Mouse (Mus musculus): ENCODE measurements at regions not wholly inside any gene's neighbourhood (a gene's known extent, or its start where the extent isn't known, plus 50 kb on each side); places are given as distances from the start of the nearest gene placed in this dataset.
A peak's percentile ranks its signal among the peaks of the same experiment; 100 is the strongest.

- no peak for DNase-seq (ENCODE audit: extremely low spot score in 1 of 2, low spot score in 2 of 2)
- intact Hi-C loops (cut with DNase I): no loop called here
Observed at GRCm38 (mm10) chr16:30720791-30721190, 121.3 kb downstream of the Fam43a start.

- intact Hi-C loops (cut with DNase I): no loop called here
- no peak for DNase-seq (ENCODE audit: extremely low spot score in 1 of 2, low spot score in 2 of 2)
Observed at GRCm38 (mm10) chr16:30721223-30721622, 121.7 kb downstream of the Fam43a start.

DNA sequence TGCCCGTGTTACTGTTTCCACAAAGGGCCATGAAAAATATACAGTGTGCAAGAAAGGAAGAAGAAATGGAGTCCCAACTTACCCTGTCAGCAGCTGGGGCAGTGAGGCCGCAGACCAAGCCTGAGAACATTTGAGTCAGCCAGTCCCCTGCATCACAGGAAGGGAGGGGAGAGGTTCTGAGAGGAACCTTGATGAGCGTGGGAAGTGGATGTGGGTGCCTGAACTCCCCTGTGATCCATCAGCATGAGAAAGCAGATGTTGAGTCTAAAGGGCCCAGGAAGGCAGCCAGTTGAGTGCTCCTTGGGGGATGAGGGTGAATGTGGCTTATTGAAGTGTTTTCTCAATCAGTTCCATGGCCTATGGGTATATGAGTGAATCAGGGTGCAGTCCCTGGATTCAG is 122.8 kb downstream of the Fam43a start:
- intact Hi-C loops (cut with DNase I): no loop called here
- no peak for DNase-seq (ENCODE audit: extremely low spot score in 1 of 2, low spot score in 2 of 2)

DNA sequence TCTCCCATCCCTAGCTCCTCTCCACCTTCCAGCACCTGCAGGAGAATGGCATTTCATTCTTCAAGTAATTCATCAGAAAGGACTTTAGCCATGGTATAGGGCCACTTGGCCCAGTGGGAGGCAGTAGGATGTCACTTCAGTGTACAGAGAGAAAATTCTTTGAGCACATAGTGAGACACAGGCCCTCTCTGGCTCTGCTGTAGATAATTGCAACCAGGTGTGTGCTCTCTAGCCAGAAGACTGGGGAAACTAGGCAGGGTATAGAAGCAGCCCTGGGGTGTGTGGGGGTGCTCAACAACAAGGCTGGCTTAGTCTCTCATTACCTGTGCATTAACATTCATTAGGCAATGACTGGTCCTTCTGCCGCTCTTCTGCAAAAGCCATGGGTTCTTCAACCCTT is 125.1 kb downstream of the Fam43a start:
- intact Hi-C loops (cut with DNase I): no loop called here
- no peak for DNase-seq (ENCODE audit: extremely low spot score in 1 of 2, low spot score in 2 of 2)

- DNase-seq (ENCODE audit: extremely low spot score in 1 of 2, low spot score in 2 of 2): no peak
- intact Hi-C loops (cut with DNase I): no loop called here
Observed at GRCm38 (mm10) chr16:30732770-30733415, 133.4 kb downstream of the Fam43a start.

GRCm38 (mm10) chr16:30733478-30733877 is 134.0 kb downstream of the Fam43a start:
- intact Hi-C loops (cut with DNase I): no loop called here
- DNase-seq (ENCODE audit: extremely low spot score in 1 of 2, low spot score in 2 of 2): no peak

- DNase-seq (ENCODE audit: extremely low spot score in 1 of 2, low spot score in 2 of 2): no peak
- intact Hi-C loops (cut with DNase I): no loop called here
Observed at GRCm38 (mm10) chr16:30735360-30735759, 135.8 kb downstream of the Fam43a start.

DNA sequence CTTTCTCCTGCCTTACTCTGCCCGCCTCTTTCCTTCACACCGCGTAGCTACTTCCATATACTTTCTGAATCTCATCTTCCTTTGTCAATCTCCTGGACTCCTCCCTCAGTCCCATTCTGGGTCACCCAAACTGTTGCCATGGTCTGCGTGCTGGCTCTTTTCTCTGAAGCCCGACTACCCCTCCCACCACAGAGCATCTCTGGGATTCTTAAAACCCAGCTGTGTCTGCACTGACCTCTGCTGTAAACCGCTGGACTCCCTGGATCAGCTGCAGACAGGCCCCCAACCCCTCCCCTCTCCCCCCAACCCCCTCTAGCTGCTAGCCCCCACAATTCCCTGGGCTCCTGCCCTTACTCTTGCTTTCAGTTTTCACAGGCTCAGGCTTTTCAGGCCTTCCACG is 136.4 kb downstream of the Fam43a start:
- intact Hi-C loops (cut with DNase I): no loop called here
- DNase-seq (ENCODE audit: extremely low spot score in 1 of 2, low spot score in 2 of 2): no peak

GRCm38 (mm10) chr16:30736662-30737326 is 137.3 kb downstream of the Fam43a start:
- intact Hi-C loops (cut with DNase I): no loop called here
- peak in 1 of 2 experiments; percentile 10 for DNase-seq (ENCODE audit: extremely low spot score in 1 of 2, low spot score in 2 of 2)

GRCm38 (mm10) chr16:30737524-30737923 is 138.0 kb downstream of the Fam43a start:
- no peak for DNase-seq (ENCODE audit: extremely low spot score in 1 of 2, low spot score in 2 of 2)
- intact Hi-C loops (cut with DNase I): no loop called here

DNA sequence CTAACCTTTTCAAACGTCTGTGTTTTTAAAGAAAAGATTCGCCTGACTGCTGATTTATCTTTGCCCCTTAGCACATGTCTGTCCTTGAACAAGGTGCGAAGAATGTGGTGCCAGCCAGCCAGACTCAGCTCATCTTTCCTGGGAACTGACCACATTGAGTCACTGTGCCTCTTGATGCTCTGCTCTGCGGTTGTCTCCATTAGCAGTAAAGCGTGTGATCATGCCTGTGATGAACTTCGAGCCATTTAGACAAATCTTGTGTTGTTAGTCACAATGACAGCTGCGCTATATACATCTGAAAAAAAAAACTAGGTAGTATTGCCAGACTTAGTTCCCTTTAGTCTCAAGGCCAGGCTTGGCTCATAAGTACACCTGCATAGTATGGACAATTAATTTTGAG is 140.1 kb downstream of the Fam43a start:
- intact Hi-C loops (cut with DNase I): no loop called here
- no peak for DNase-seq (ENCODE audit: extremely low spot score in 1 of 2, low spot score in 2 of 2)

DNA sequence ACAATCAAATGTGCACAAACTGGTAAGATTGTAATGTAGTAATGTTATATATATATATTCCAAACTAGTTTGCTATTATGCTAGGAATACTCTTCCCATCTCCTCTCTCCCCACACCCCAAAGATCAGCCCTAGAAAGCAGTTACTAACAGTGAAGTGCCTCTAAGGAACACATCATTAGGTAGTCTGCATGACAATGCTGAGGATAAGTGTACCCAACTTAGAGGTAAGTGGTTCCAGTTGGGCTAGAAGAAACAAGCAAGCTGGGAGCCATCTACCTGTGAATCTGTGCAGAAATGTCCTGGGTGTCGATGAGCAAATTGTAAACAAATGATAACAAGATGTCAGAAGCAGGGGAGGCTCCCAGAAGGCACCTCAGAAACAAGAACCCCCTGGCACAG is 141.7 kb downstream of the Fam43a start:
- no peak for DNase-seq (ENCODE audit: extremely low spot score in 1 of 2, low spot score in 2 of 2)
- intact Hi-C loops (cut with DNase I): no loop called here

GRCm38 (mm10) chr16:30742474-30742873 is 143.0 kb downstream of the Fam43a start:
- intact Hi-C loops (cut with DNase I): no loop called here
- no peak for DNase-seq (ENCODE audit: extremely low spot score in 1 of 2, low spot score in 2 of 2)

- intact Hi-C loops (cut with DNase I): no loop called here
- no peak for DNase-seq (ENCODE audit: extremely low spot score in 1 of 2, low spot score in 2 of 2)
Observed at GRCm38 (mm10) chr16:30743566-30743965, 144.0 kb downstream of the Fam43a start.

- peak in 1 of 2 experiments; percentile 46 for DNase-seq (ENCODE audit: extremely low spot score in 1 of 2, low spot score in 2 of 2)
- intact Hi-C loops (cut with DNase I): no loop called here
Observed at GRCm38 (mm10) chr16:30744237-30744636, 144.7 kb downstream of the Fam43a start.

GRCm38 (mm10) chr16:30745598-30746181 is 146.2 kb downstream of the Fam43a start:
- DNase-seq (ENCODE audit: extremely low spot score in 1 of 2, low spot score in 2 of 2): peak; percentile 23 to 74

GRCm38 (mm10) chr16:30746211-30746610 is 146.7 kb downstream of the Fam43a start:
- DNase-seq (ENCODE audit: extremely low spot score in 1 of 2, low spot score in 2 of 2): no peak
- intact Hi-C loops (cut with DNase I): no loop called here

More at GRCm38 (mm10) chr16:30745598-30746181, 146.2 kb downstream of the Fam43a start:
- intact Hi-C loops (cut with DNase I): no loop called here

DNA sequence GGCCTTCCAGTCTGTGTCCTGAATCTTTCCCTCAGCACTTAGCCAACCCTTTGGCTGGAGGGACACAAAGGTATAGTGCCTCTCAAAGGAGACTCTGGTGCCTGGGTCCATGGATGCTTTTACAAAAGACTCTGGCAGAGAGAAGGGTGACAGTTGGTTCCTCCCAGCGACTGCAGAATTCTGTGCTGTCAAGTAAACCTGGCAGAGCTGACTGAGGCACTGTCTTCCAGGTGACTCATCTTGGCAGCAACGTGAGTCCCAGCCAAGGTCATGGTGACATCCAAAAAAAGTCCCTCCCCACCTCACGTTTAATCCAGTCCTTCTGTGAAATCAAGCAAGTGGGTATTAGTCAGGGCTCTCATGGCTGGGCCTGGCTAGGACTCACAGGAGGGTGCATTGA is 150.3 kb downstream of the Fam43a start:
- intact Hi-C loops (cut with DNase I): no loop called here
- no peak for DNase-seq (ENCODE audit: extremely low spot score in 1 of 2, low spot score in 2 of 2)

DNA sequence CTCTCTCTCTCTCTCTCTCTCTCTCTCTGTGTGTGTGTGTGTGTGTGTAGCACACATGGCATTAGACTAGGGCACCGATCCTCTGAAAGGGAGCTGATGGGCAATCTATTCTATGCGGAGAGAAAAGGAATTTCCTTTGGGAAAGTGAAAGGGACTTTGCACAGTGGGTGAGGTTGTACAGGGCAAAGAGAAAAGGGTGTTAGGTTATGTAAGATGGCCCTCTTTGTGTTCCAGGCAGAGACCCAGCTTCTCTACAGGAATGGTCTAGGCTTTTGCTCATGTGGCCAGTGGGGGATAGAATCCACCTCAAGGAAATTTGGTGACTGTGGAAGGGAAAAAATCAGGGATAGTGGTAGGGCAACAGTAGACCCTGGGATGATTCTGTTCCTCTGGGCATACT is 156.2 kb downstream of the Fam43a start:
- intact Hi-C loops (cut with DNase I): no loop called here
- DNase-seq (ENCODE audit: extremely low spot score in 1 of 2, low spot score in 2 of 2): no peak

- intact Hi-C loops (cut with DNase I): no loop called here
- DNase-seq (ENCODE audit: extremely low spot score in 1 of 2, low spot score in 2 of 2): no peak
Observed at GRCm38 (mm10) chr16:30756678-30757077, 157.2 kb downstream of the Fam43a start.
